Mouse (Mus musculus): ENCODE measurements at regions not wholly inside any gene's neighbourhood (a gene's known extent, or its start where the extent isn't known, plus 50 kb on each side); places are given as distances from the start of the nearest gene placed in this dataset.
"Not testable (repeated sequence)": the region's sequence is repeated elsewhere in the genome, so short reads cannot be mapped to it uniquely, and the experiment has no call there.

GRCm38 (mm10) chr11:20390622-20391021 lies 58.1 kb upstream of the Slc1a4 start:
- ATAC-seq (ENCODE audit: insufficient number of reproducible peaks, insufficient read depth, low FRiP score, low TSS enrichment, low read depth): no peak
- Histone ChIP-seq H3K27me3 (no peaks in the 10 kb centered on the region), H3K4me2 (no peak overlapping the region), H3K9ac (no peak overlapping the region), H3K4me1 (no peaks in the 10 kb centered on the region), H3K27ac (no peak overlapping the region), H3K4me3 (no peak overlapping the region), H3K36me3 (no peaks in the 10 kb centered on the region), H3K9me3 (peaks cover 8% of the 10 kb centered on the region; the same call in 1 of the 2 replicates)
- WGBS: 82% methylated on average over 3 of the region's 3 CpGs

- H3K9ac ChIP-seq; H3K9me3 ChIP-seq; H3K4me2 ChIP-seq; H3K27me3 ChIP-seq; H3K36me3 ChIP-seq; ATAC-seq (ENCODE audit: insufficient number of reproducible peaks, insufficient read depth, low FRiP score, low TSS enrichment, low read depth); H3K27ac ChIP-seq; H3K4me1 ChIP-seq; H3K4me3 ChIP-seq: not testable (repeated sequence)
- WGBS: 77% methylated on average over 3 of the region's 3 CpGs
Measured at GRCm38 (mm10) chr11:20393302-20393701, 60.8 kb upstream of the Slc1a4 start.

- WGBS: 91% methylated on average over 3 of the region's 3 CpGs
- H3K4me2 ChIP-seq; H3K27me3 ChIP-seq; H3K9me3 ChIP-seq; H3K27ac ChIP-seq; H3K36me3 ChIP-seq; H3K9ac ChIP-seq; H3K4me3 ChIP-seq; H3K4me1 ChIP-seq; ATAC-seq (ENCODE audit: insufficient number of reproducible peaks, insufficient read depth, low FRiP score, low TSS enrichment, low read depth): not testable (repeated sequence)
Measured at GRCm38 (mm10) chr11:20393807-20394206, 61.3 kb upstream of the Slc1a4 start.

GRCm38 (mm10) chr11:20395848-20396203 lies 63.3 kb upstream of the Slc1a4 start:
- H3K9ac ChIP-seq: no peak overlapping the region
- H3K36me3 ChIP-seq: no peaks in the 10 kb centered on the region
- no peak overlapping the region for H3K4me3 ChIP-seq
- H3K4me2 ChIP-seq: no peak overlapping the region
- no peak overlapping the region for H3K27ac ChIP-seq
- 92% methylated on average over 7 of the region's 7 CpGs for WGBS
- ATAC-seq (ENCODE audit: insufficient number of reproducible peaks, insufficient read depth, low FRiP score, low TSS enrichment, low read depth): no peak
- peaks cover 9% of the 10 kb centered on the region; the same call in 1 of the 2 replicates for H3K4me1 ChIP-seq
- peaks cover 8% of the 10 kb centered on the region; the same call in 1 of the 2 replicates for H3K9me3 ChIP-seq
- H3K27me3 ChIP-seq: no peaks in the 10 kb centered on the region

GRCm38 (mm10) chr11:20396204-20396848 lies 63.8 kb upstream of the Slc1a4 start:
- no peaks in the 10 kb centered on the region for H3K27me3 ChIP-seq
- WGBS: 78% methylated on average over 11 of the region's 11 CpGs
- H3K36me3 ChIP-seq: no peaks in the 10 kb centered on the region
- H3K9ac ChIP-seq: no peak overlapping the region
- no peak overlapping the region for H3K4me2 ChIP-seq
- no peak overlapping the region for H3K4me3 ChIP-seq
- H3K27ac ChIP-seq: no peak overlapping the region
- no peak for ATAC-seq (ENCODE audit: insufficient number of reproducible peaks, insufficient read depth, low FRiP score, low TSS enrichment, low read depth)
- peaks cover 9% of the 10 kb centered on the region; the same call in 1 of the 2 replicates for H3K4me1 ChIP-seq
- peaks cover 4% of the 10 kb centered on the region; the same call in 1 of the 2 replicates for H3K9me3 ChIP-seq

- Histone ChIP-seq H3K9ac (no peak overlapping the region), H3K4me2 (no peak overlapping the region), H3K27me3 (no peaks in the 10 kb centered on the region), H3K27ac (no peak overlapping the region), H3K36me3 (no peaks in the 10 kb centered on the region), H3K4me3 (no peak overlapping the region), H3K9me3 (0 out of 2 replicates have a peak, but pooled peaks cover 2% of the 10 kb centered on the region), H3K4me1 (peaks cover 9% of the 10 kb centered on the region; the same call in 1 of the 2 replicates)
- WGBS: 71% methylated on average over 3 of the region's 3 CpGs
- no peak for ATAC-seq (ENCODE audit: insufficient number of reproducible peaks, insufficient read depth, low FRiP score, low TSS enrichment, low read depth)
Measured at GRCm38 (mm10) chr11:20396884-20397283, 64.4 kb upstream of the Slc1a4 start.

GRCm38 (mm10) chr11:20400302-20401234 lies 68.1 kb upstream of the Slc1a4 start:
- 6% methylated on average over 32 of the region's 32 CpGs for WGBS
- ATAC-seq (ENCODE audit: insufficient number of reproducible peaks, insufficient read depth, low FRiP score, low TSS enrichment, low read depth): no peak
- H3K4me3 ChIP-seq: peak overlapping the region; percentile 39

GRCm38 (mm10) chr11:20403456-20403855 lies 70.9 kb upstream of the Slc1a4 start:
- Histone ChIP-seq H3K27ac (no peak overlapping the region), H3K4me2 (no peak overlapping the region), H3K27me3 (no peaks in the 10 kb centered on the region), H3K9ac (no peak overlapping the region), H3K4me3 (no peak overlapping the region), H3K9me3 (no peaks in the 10 kb centered on the region), H3K4me1 (peaks cover 9% of the 10 kb centered on the region; the same call in 1 of the 2 replicates), H3K36me3 (no peaks in the 10 kb centered on the region)
- WGBS: 82% methylated on average over 3 of the region's 3 CpGs
- no peak for ATAC-seq (ENCODE audit: insufficient number of reproducible peaks, insufficient read depth, low FRiP score, low TSS enrichment, low read depth)

More at GRCm38 (mm10) chr11:20400302-20401234, 68.1 kb upstream of the Slc1a4 start:
- Histone ChIP-seq H3K27ac (peak overlapping the region; percentile 65; the same call in 1 of the 2 replicates), H3K4me1 (peaks cover 9% of the 10 kb centered on the region; the same call in 1 of the 2 replicates), H3K9me3 (no peaks in the 10 kb centered on the region), H3K9ac (peak overlapping the region; percentile 65), H3K4me2 (peak overlapping the region; percentile 63), H3K27me3 (no peaks in the 10 kb centered on the region), H3K36me3 (no peaks in the 10 kb centered on the region)

GRCm38 (mm10) chr11:20404476-20404875 lies 72.0 kb upstream of the Slc1a4 start:
- H3K4me1 ChIP-seq: peaks cover 9% of the 10 kb centered on the region; the same call in 1 of the 2 replicates
- H3K9ac ChIP-seq: no peak overlapping the region
- no peaks in the 10 kb centered on the region for H3K27me3 ChIP-seq
- H3K4me3 ChIP-seq: no peak overlapping the region
- ATAC-seq (ENCODE audit: insufficient number of reproducible peaks, insufficient read depth, low FRiP score, low TSS enrichment, low read depth): no peak
- H3K4me2 ChIP-seq: no peak overlapping the region
- no peak overlapping the region for H3K27ac ChIP-seq
- no peaks in the 10 kb centered on the region for H3K36me3 ChIP-seq
- no peaks in the 10 kb centered on the region for H3K9me3 ChIP-seq
- 74% methylated on average over 5 of the region's 5 CpGs for WGBS

GRCm38 (mm10) chr11:20418141-20418540 lies 85.6 kb upstream of the Slc1a4 start:
- H3K9ac ChIP-seq: no peak overlapping the region
- ATAC-seq (ENCODE audit: insufficient number of reproducible peaks, insufficient read depth, low FRiP score, low TSS enrichment, low read depth): no peak
- peaks cover 26% of the 10 kb centered on the region; the same call in 1 of the 2 replicates for H3K9me3 ChIP-seq
- H3K4me3 ChIP-seq: no peak overlapping the region
- H3K4me1 ChIP-seq: peaks cover 14% of the 10 kb centered on the region; the same call in 1 of the 2 replicates
- H3K4me2 ChIP-seq: no peak overlapping the region
- no peaks in the 10 kb centered on the region for H3K27me3 ChIP-seq
- no peak overlapping the region for H3K27ac ChIP-seq
- H3K36me3 ChIP-seq: no peaks in the 10 kb centered on the region
- 82% methylated on average over 2 of the region's 2 CpGs for WGBS

GRCm38 (mm10) chr11:20420876-20421275 lies 88.4 kb upstream of the Slc1a4 start:
- Histone ChIP-seq H3K4me1 (peaks cover 14% of the 10 kb centered on the region; the same call in 1 of the 2 replicates), H3K27me3 (no peaks in the 10 kb centered on the region), H3K4me3 (no peak overlapping the region), H3K27ac (no peak overlapping the region), H3K9me3 (peaks cover 15% of the 10 kb centered on the region; the same call in 1 of the 2 replicates), H3K4me2 (no peak overlapping the region), H3K9ac (no peak overlapping the region), H3K36me3 (no peaks in the 10 kb centered on the region)
- no peak for ATAC-seq (ENCODE audit: insufficient number of reproducible peaks, insufficient read depth, low FRiP score, low TSS enrichment, low read depth)
- WGBS: 39% methylated on average over 4 of the region's 4 CpGs

All from embryonic facial prominence, embryonic 13.5 days (tissue).